ENCODE assay signal across 8 mouse cellular contexts in the genomic region with DNA sequence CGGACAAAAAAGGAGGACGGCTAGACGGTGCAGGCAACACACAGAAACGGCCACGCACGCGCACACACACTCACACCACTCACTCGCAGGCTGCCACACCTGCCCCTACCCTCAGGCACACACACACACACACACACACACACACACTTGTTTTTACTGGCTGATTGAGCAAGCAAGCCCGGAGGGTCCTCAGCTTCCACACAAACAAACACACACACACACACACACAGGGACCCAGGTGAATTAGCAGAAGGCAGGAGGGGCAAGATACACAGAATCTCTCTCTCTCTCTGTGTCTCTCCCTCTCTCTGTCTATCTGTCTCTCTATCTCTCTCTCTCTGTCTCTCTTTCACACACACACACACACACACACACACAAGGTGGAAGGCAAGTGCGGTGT. TPM values are rescaled to one million over a fixed set of nuclear protein-coding genes. Genes with fewer than 3 reads are reported as not detected.
DNase-seq lines count a peak whose midpoint lies in the region; TF ChIP-seq lines count a peak whose summit lies in the region.
"Not testable (repeated sequence)": the region's sequence is repeated elsewhere in the genome, so short reads cannot be mapped to it uniquely, and the experiment has no call there.

No protein-coding gene starts in this region.

- not testable (repeated sequence) for TF ChIP-seq CTCF in gastrocnemius, adult 2 months (IDR thresholded peaks at IDR 0.05)

- intact Hi-C loops in gastrocnemius, adult 2 months (cut with DNase I); heart, postnatal 36 days (cut with DNase I): not testable (repeated sequence)

- not testable (repeated sequence) for H3K27ac ChIP-seq in gastrocnemius, adult 2 months

- DNase-seq in B cell, adult 2 months = peak; percentile 48
- peak; percentile 5 for DNase-seq in adrenal gland, postnatal 4 days (ENCODE audit: low spot score in 2 of 2)
- DNase-seq in gastrocnemius, adult 2 months = peak; percentile 12
- peak; percentile 1 to 14 for DNase-seq in heart, postnatal 36 days
- DNase-seq in layer of hippocampus, postnatal 25 days (ENCODE audit: extremely low spot score in 1 of 2, low spot score in 1 of 2) = peak; percentile 6 to 11
- peak; percentile 0 for DNase-seq in lung, postnatal 36 days
- peak; percentile 27 to 72 for DNase-seq in spleen, postnatal 4 days (ENCODE audit: low spot score in 2 of 2)
- peak; percentile 0 to 2 for DNase-seq in urinary bladder, adult 18-20 months (ENCODE audit: low spot score in 2 of 2)

- H3K4me3 ChIP-seq in gastrocnemius, adult 2 months = not testable (repeated sequence)

RNA-seq across cellular contexts. Expression of gene Gas8, which starts 56.8 kb away (rescaled TPM):
- 10 to 100 TPM; 18.6 to 23.3 TPM for total RNA-seq in adrenal gland, postnatal 4 days (2021)
- 1 to 10 TPM; 3.7 to 4.2 TPM for total RNA-seq in gastrocnemius, adult 2 months (2021)
- total RNA-seq in heart, postnatal 36 days (2021) = 1 to 10 TPM; 4.4 to 5.2 TPM
- total RNA-seq in layer of hippocampus, postnatal 25 days (2021) = 10 to 100 TPM; 23.3 to 33.1 TPM
